Mouse (Mus musculus): ENCODE results near the gene Rxfp4.
"Not testable (repeated sequence)": the region's sequence is repeated elsewhere in the genome, so short reads cannot be mapped to it uniquely, and the experiment has no call there.

Gene Rxfp4

DNA sequence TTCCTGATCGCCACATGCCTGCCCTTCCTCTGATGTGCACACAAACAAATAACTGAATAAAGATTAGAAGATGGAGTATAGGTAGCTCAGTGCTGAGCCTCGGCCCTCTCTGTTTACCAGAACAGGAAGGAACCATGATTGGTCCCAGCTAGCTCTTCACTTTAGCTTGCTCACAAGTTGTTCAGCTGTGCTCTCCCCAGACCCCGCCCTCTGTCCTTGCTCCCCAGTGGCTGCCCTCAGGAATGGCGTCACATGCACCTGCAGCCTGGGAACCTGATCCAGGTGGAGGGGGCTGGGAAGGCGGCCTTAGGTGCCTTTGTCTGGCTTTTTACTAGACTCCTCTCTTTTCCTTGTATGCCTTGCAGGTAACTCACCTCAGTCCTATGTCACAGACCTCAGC, 37.8 kb downstream of the Rxfp4 start:
- DNase-seq (ENCODE audit: extremely low read depth, insufficient read length, low spot score) = no peak

GRCm38 (mm10) chr3:88614418-88614817, 38.5 kb downstream of the Rxfp4 start:
- DNase-seq (ENCODE audit: extremely low read depth, insufficient read length, low spot score) = no peak

DNA sequence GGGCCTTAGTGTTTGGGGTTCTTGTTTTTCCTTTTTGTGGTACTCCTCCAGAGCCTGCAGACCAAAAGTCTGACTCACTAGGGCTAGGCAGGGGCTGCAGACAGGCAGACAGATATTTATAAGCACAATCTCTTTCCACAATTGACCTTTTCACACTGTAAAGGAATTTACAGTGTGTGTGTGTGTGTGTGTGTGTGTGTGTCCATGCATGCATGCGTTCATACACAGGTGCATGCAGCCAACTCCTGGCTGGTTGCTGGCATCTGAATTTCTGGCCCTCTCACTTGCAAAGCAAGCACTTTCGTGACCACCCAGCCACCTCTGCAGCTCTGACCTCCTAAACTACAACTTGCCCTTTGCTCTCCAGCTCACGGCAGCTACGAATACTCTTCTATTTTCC, 43.9 kb downstream of the Rxfp4 start:
- DNase-seq (ENCODE audit: extremely low read depth, insufficient read length, low spot score) = no peak

DNA sequence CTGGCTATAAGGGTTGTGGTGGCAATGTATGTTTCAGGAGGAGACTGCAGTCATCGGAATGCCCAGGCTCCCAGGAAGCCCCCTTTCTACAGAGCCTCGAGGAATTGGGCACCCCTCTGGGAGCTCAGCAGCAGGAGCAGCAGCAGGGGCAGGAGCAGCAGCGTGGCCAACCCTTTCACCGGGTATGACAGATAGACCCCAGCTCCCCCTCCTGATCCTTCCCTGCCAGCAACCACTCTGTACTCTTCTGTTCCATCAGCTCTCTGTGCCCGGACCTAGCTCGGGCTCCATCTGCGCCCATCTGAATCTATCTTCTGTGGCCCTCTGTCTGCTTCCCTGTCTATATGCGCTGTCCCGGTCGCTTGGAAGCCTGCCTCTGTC, 45.2 kb downstream of the Rxfp4 start:
- DNase-seq (ENCODE audit: extremely low read depth, insufficient read length, low spot score) = no peak

DNA sequence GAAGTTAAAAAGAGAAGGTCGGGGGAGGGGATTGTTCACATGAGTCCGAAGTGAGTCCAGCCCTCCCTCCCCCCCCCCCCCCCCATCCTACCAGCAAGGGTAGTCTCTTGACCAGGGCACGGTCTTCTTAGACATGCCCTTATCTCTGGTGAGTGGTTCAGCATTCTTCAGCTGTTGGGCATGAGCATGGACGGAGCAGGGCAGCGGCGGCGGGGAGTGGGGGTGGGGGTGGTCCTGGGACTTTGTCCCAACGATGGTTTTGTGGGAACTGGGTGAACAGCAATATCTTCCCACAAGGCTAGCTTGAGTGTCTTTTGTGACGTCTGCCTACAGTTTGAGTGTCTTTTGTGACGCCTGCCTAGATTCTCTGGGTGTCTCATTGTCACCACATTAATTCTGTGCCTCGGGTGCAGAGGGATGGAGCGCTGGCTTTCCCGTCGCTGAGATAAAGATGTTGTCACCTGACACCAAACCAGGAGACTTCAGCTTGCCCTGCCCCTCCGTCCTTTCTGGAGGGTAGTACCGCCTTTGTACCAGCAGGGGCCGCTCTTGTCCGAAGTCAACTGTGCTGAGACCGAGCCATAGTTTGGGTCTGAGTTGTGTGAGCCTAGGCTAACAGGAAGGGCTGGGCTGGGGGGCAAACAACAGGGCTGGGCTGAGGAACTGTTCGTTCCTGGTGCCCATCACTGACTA, 45.7 kb downstream of the Rxfp4 start:
- DNase-seq (ENCODE audit: extremely low read depth, insufficient read length, low spot score) = peak; percentile 63

GRCm38 (mm10) chr3:88605666-88606065, 47.3 kb downstream of the Rxfp4 start, which contains the start of gene Arhgef2:
TSS of gene Arhgef2 (plus strand) at chr3:88605966.
- not testable (repeated sequence) for DNase-seq (ENCODE audit: extremely low read depth, insufficient read length, low spot score)

DNA sequence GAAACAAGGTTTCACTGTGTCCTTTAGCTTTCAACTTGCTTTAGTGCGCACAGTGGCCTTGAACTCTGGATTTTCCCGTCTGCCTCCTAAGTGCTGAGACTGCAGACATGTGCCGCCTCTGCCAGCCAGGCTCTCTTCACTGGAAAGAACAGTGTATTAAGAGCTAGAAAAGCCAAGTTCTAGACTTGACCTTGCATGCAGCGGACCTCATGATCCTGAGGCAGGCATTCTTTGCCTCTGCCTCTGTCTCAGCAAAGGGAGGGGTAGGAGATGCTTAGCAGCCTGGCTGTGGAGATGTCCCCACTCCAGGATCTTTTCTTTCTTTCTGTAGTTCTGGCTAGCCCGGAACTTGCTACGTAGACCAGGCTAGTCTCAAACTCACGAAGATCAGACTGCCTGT, 48.1 kb downstream of the Rxfp4 start:
- no peak for DNase-seq (ENCODE audit: extremely low read depth, insufficient read length, low spot score)

DNA sequence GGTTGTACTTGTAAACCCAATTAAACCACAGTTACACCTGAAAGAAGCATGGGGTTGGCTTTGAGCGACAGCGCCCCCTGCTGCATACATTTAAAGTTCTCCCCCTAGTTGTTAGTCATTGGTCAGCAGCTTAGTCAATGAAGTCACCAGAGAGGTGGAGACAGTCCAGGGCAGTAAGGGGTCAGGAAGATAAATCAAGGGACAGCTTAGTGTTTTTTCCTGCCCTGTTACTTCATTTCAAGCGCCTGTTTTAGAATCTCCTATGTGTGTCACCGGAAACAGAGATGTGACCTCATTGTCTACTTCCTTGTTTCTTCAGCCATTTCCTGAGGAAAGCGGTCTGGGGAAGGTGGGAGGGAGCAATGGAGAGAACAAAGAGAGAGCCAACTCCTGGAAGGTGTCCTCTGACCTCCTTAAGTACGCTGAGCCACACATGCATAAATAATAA, 49.2 kb downstream of the Rxfp4 start:
- DNase-seq (ENCODE audit: extremely low read depth, insufficient read length, low spot score) = peak; percentile 45

DNA sequence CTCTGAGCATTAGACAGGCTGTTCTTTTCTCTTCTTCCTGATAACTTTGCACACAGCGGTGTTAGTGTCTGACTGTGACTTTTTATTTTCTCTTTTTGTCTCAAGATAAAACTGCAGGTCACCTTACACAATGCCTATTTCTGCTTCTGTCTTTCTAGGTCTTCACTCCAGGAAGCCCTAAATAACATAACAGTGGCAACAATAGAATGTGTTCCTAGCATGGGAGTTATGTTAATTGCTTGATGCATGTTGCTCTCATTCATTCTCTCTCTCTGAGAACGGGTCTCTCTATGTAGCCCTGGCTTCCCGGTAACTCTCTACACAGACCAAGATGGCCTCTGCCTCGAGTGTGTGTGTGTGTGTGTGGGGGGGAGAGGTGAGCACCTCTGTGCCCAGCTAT, 50.5 kb downstream of the Rxfp4 start:
- DNase-seq (ENCODE audit: extremely low read depth, insufficient read length, low spot score) = no peak

Measured in 3134 (cell line).